Mouse (Mus musculus) lung, adult 2 months (tissue): ENCODE data around the gene Ppm1m.

ENCODE experiments used
- CTCF ChIP-seq: fragments of 200-500 bp; IDR thresholded peaks from 2 replicates; pipeline ENCODE4 v1.5.1; 2011; ENCODE audit warnings: mild to moderate bottlenecking, low read length, control low read depth; ENCODE audit not compliant: insufficient read depth
- POLR2A ChIP-seq: fragments of 200-500 bp; IDR thresholded peaks from 2 replicates; pipeline ENCODE4 v1.6.1; 2011; ENCODE audit warnings: low read depth, mild to moderate bottlenecking, control low read depth, low read length, borderline replicate concordance; ENCODE audit errors: extremely low read depth

- TF ChIP-seq POLR2A = no peak
- no peak for TF ChIP-seq CTCF
Observed at GRCm38 (mm10) chr9:106177799-106178198, 21.7 kb downstream of the Ppm1m start.
